Mouse (Mus musculus) olfactory bulb, adult 2 months (tissue): ENCODE data around the gene Tmem164.

ENCODE experiments used
- CTCF ChIP-seq: fragments of 200-500 bp; IDR thresholded peaks from 2 replicates; pipeline ENCODE4 v1.5.1; 2012; ENCODE audit warnings: low read depth, mild to moderate bottlenecking, low read length, moderate library complexity; ENCODE audit not compliant: insufficient read depth
- POLR2A ChIP-seq: fragments of 200-500 bp; IDR thresholded peaks from 2 replicates; pipeline ENCODE4 v1.6.1; 2012; ENCODE audit warnings: mild to moderate bottlenecking, low read depth, low read length, moderate library complexity; ENCODE audit not compliant: insufficient read depth

DNA sequence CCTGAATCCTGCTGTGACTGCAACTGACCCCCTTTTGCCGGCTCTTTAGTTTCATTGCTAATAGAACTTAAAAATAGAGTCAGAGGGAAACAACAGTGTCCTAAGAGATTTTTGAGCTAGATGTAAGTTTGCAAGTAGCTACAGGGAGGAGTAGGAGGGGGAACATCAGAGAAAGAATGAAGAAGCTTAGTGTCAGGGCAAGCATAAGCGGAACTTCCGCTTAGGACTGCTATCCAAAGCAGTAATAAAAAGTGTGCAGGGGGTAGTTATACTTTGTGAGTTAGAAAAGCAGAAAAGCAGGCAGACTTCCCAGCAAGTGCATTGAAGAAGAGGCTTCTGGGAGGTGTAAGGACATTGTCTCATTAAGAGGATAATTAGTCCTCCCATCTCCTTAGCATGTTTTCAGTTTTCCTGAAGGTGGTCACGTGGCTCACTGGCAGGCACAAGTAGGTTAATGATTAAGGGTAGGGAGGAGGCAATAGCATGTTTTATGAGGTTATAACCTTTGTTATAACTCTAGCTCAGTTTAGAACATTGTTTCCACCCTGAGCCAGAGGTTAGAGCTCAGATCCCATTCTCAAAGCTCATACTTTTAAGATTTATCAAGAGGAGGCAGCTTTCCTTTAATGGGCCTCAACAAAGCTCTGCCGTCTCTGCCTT, 16.5 kb downstream of the Tmem164 start:
- no peak for TF ChIP-seq CTCF
- TF ChIP-seq POLR2A = no peak
